Mouse (Mus musculus): ENCODE measurements at regions not wholly inside any gene's neighbourhood (a gene's known extent, or its start where the extent isn't known, plus 50 kb on each side); places are given as distances from the start of the nearest gene placed in this dataset.

GRCm38 (mm10) chr3:41182036-41182899, 99.4 kb upstream of the Pgrmc2 start:
- H3K27ac ChIP-seq = no peak overlapping the region
- no peaks in the 10 kb centered on the region for H3K27me3 ChIP-seq (ENCODE audit: control insufficient read depth, insufficient read depth, low read length)
- ATAC-seq (ENCODE audit: insufficient read depth) = peak; percentile 48; the same call in 1 of the 2 replicates
- H3K4me2 ChIP-seq (ENCODE audit: low read depth) = no peak overlapping the region
- 49% methylated on average over 15 of the region's 15 CpGs for WGBS (ENCODE audit: insufficient replicate concordance)
- peak; percentile 97 for TF ChIP-seq CTCF (IDR thresholded peaks at IDR 0.05; ENCODE audit: low read depth)
- TF ChIP-seq EP300 (IDR thresholded peaks at IDR 0.05; ENCODE audit: low read depth) = no peak
- peaks cover 23 to 44% of the 10 kb centered on the region in 2 experiments for H3K4me1 ChIP-seq (replicated peaks; ENCODE audit: control insufficient read depth in 2 of 2, insufficient read depth in 2 of 2, low read length in 1 of 2)
- H3K9ac ChIP-seq (replicated peaks) = no peak overlapping the region
- DNase-seq (ENCODE audit: low read depth in 3 of 3, low spot score in 3 of 3) = peak; percentile 52 to 57 (median 53)
- no peaks in the 10 kb centered on the region for H3K9me3 ChIP-seq (ENCODE audit: control insufficient read depth, low read length)
- no peaks in the 10 kb centered on the region for H3K36me3 ChIP-seq (replicated peaks; ENCODE audit: control insufficient read depth, insufficient read depth, low read depth)
- no peak overlapping the region for H3K4me3 ChIP-seq (ENCODE audit: insufficient read depth in 1 of 2, low read depth in 2 of 2, low read length in 2 of 2)

- Histone ChIP-seq H3K4me3 (ENCODE audit: insufficient read depth in 1 of 2, low read depth in 2 of 2, low read length in 2 of 2) (no peak overlapping the region), H3K27ac (no peak overlapping the region), H3K4me2 (ENCODE audit: low read depth) (no peak overlapping the region), H3K4me1 (replicated peaks; ENCODE audit: control insufficient read depth in 2 of 2, insufficient read depth in 2 of 2, low read length in 1 of 2) (peaks cover 23 to 44% of the 10 kb centered on the region in 2 experiments), H3K9ac (replicated peaks) (no peak overlapping the region), H3K27me3 (ENCODE audit: control insufficient read depth, insufficient read depth, low read length) (no peaks in the 10 kb centered on the region), H3K36me3 (replicated peaks; ENCODE audit: control insufficient read depth, insufficient read depth, low read depth) (no peaks in the 10 kb centered on the region), H3K9me3 (ENCODE audit: control insufficient read depth, low read length) (no peaks in the 10 kb centered on the region)
- ATAC-seq (ENCODE audit: insufficient read depth) (no peak), DNase-seq (ENCODE audit: low read depth in 3 of 3, low spot score in 3 of 3) (no peak)
- 59% methylated on average over 11 of the region's 11 CpGs for WGBS (ENCODE audit: insufficient replicate concordance)
- no peak for TF ChIP-seq EP300 (IDR thresholded peaks at IDR 0.05; ENCODE audit: low read depth)
- no peak for TF ChIP-seq CTCF (IDR thresholded peaks at IDR 0.05; ENCODE audit: low read depth)
These were observed 98.6 kb upstream of the Pgrmc2 start for GRCm38 (mm10) chr3:41181438-41181837.

GRCm38 (mm10) chr3:41180911-41181310, 98.1 kb upstream of the Pgrmc2 start:
- Histone ChIP-seq H3K27ac (no peak overlapping the region), H3K9ac (replicated peaks) (no peak overlapping the region), H3K4me2 (ENCODE audit: low read depth) (no peak overlapping the region), H3K27me3 (ENCODE audit: control insufficient read depth, insufficient read depth, low read length) (no peaks in the 10 kb centered on the region), H3K9me3 (ENCODE audit: control insufficient read depth, low read length) (no peaks in the 10 kb centered on the region), H3K36me3 (replicated peaks; ENCODE audit: control insufficient read depth, insufficient read depth, low read depth) (no peaks in the 10 kb centered on the region), H3K4me1 (replicated peaks; ENCODE audit: control insufficient read depth in 2 of 2, insufficient read depth in 2 of 2, low read length in 1 of 2) (peaks cover 23 to 43% of the 10 kb centered on the region in 2 experiments), H3K4me3 (ENCODE audit: insufficient read depth in 1 of 2, low read depth in 2 of 2, low read length in 2 of 2) (no peak overlapping the region)
- no peak for TF ChIP-seq EP300 (IDR thresholded peaks at IDR 0.05; ENCODE audit: low read depth)
- TF ChIP-seq CTCF (IDR thresholded peaks at IDR 0.05; ENCODE audit: low read depth) = no peak
- 71% methylated on average over 7 of the region's 7 CpGs for WGBS (ENCODE audit: insufficient replicate concordance)
- DNase-seq (ENCODE audit: low read depth in 3 of 3, low spot score in 3 of 3) (no peak), ATAC-seq (ENCODE audit: insufficient read depth) (no peak)

GRCm38 (mm10) chr3:41179037-41179880, 96.4 kb upstream of the Pgrmc2 start:
- no peaks in the 10 kb centered on the region for H3K27me3 ChIP-seq (ENCODE audit: control insufficient read depth, insufficient read depth, low read length)
- WGBS (ENCODE audit: insufficient replicate concordance) = 39% methylated on average over 4 of the region's 4 CpGs
- no peaks in the 10 kb centered on the region for H3K36me3 ChIP-seq (replicated peaks; ENCODE audit: control insufficient read depth, insufficient read depth, low read depth)
- TF ChIP-seq CTCF (IDR thresholded peaks at IDR 0.05; ENCODE audit: low read depth) (no peak), EP300 (IDR thresholded peaks at IDR 0.05; ENCODE audit: low read depth) (peak; percentile 75)
- H3K27ac ChIP-seq = peak overlapping the region; percentile 74
- DNase-seq (ENCODE audit: low read depth in 3 of 3, low spot score in 3 of 3) (peak; percentile 57 to 63 (median 61)), ATAC-seq (ENCODE audit: insufficient read depth) (peak; percentile 87)
- H3K9ac ChIP-seq (replicated peaks) = peak overlapping the region; percentile 41
- no peak overlapping the region for H3K4me3 ChIP-seq (ENCODE audit: insufficient read depth in 1 of 2, low read depth in 2 of 2, low read length in 2 of 2)
- H3K4me2 ChIP-seq (ENCODE audit: low read depth) = peak overlapping the region; percentile 54
- H3K4me1 ChIP-seq (replicated peaks; ENCODE audit: control insufficient read depth in 2 of 2, insufficient read depth in 2 of 2, low read length in 1 of 2) = peaks cover 23 to 37% of the 10 kb centered on the region in 2 experiments
- no peaks in the 10 kb centered on the region for H3K9me3 ChIP-seq (ENCODE audit: control insufficient read depth, low read length)

- Histone ChIP-seq H3K4me1 (replicated peaks; ENCODE audit: control insufficient read depth in 2 of 2, insufficient read depth in 2 of 2, low read length in 1 of 2) (peaks cover 26 to 50% of the 10 kb centered on the region in 2 experiments), H3K36me3 (replicated peaks; ENCODE audit: control insufficient read depth, insufficient read depth, low read depth) (no peaks in the 10 kb centered on the region)
- DNase-seq (ENCODE audit: low read depth in 3 of 3, low spot score in 3 of 3) = no peak
These were observed 94.3 kb upstream of the Pgrmc2 start for GRCm38 (mm10) chr3:41177124-41177523.

More at GRCm38 (mm10) chr3:41177124-41177523, 94.3 kb upstream of the Pgrmc2 start:
- Histone ChIP-seq H3K27ac (no peak overlapping the region), H3K4me2 (ENCODE audit: low read depth) (no peak overlapping the region), H3K9ac (replicated peaks) (no peak overlapping the region), H3K9me3 (ENCODE audit: control insufficient read depth, low read length) (no peaks in the 10 kb centered on the region), H3K4me3 (ENCODE audit: insufficient read depth in 1 of 2, low read depth in 2 of 2, low read length in 2 of 2) (no peak overlapping the region), H3K27me3 (ENCODE audit: control insufficient read depth, insufficient read depth, low read length) (no peaks in the 10 kb centered on the region)
- no peak for ATAC-seq (ENCODE audit: insufficient read depth)
- TF ChIP-seq EP300 (IDR thresholded peaks at IDR 0.05; ENCODE audit: low read depth) (no peak), CTCF (IDR thresholded peaks at IDR 0.05; ENCODE audit: low read depth) (no peak)
